Mouse (Mus musculus) lung, postnatal 10 days (tissue): ENCODE results near the gene Dnajb2.

Source experiments
- DNase-seq: peaks from one replicate; pipeline ENCODE4 v3.0.0; 2021

Dnajb2 gene

GRCm38 (mm10) chr1:75253029-75253428 lies 16.8 kb downstream of the Dnajb2 start:
- DNase-seq, result no peak

GRCm38 (mm10) chr1:75253849-75254624 lies 17.8 kb downstream of the Dnajb2 start:
- peak; percentile 88 for DNase-seq

GRCm38 (mm10) chr1:75254625-75255013 lies 18.4 kb downstream of the Dnajb2 start:
- DNase-seq, result no peak

- DNase-seq, result no peak
Observed at GRCm38 (mm10) chr1:75255516-75256046, 19.4 kb downstream of the Dnajb2 start.

- no peak for DNase-seq
Observed at GRCm38 (mm10) chr1:75261278-75261677, 25.1 kb downstream of the Dnajb2 start.

GRCm38 (mm10) chr1:75262969-75263951 lies 27.1 kb downstream of the Dnajb2 start:
- DNase-seq, result peak; percentile 79

- no peak for DNase-seq
Observed at GRCm38 (mm10) chr1:75264091-75264880, 28.1 kb downstream of the Dnajb2 start, which contains the start of gene Ptprn. Ptprn (minus strand) TSS chr1:75264502.

- peak; percentile 63 for DNase-seq
Observed at GRCm38 (mm10) chr1:75277195-75278188, 41.3 kb downstream of the Dnajb2 start.

- DNase-seq, result no peak
Observed at GRCm38 (mm10) chr1:75278228-75278627, 42.0 kb downstream of the Dnajb2 start, which contains the start of gene Resp18. Resp18 (minus strand) TSS chr1:75278415.

GRCm38 (mm10) chr1:75283017-75283416 lies 46.8 kb downstream of the Dnajb2 start:
- DNase-seq, result no peak

- DNase-seq, result no peak
Observed at GRCm38 (mm10) chr1:75284911-75285310, 48.7 kb downstream of the Dnajb2 start.

- DNase-seq, result peak; percentile 22
Observed at GRCm38 (mm10) chr1:75289376-75289775, 53.2 kb downstream of the Dnajb2 start.

- DNase-seq, result no peak
Observed at GRCm38 (mm10) chr1:75289888-75290431, 53.8 kb downstream of the Dnajb2 start.

GRCm38 (mm10) chr1:75290582-75290981 lies 54.4 kb downstream of the Dnajb2 start:
- peak; percentile 36 for DNase-seq

GRCm38 (mm10) chr1:75291321-75291720 lies 55.1 kb downstream of the Dnajb2 start:
- no peak for DNase-seq

- no peak for DNase-seq
Observed at GRCm38 (mm10) chr1:75292476-75293330, 56.5 kb downstream of the Dnajb2 start.

- no peak for DNase-seq
Observed at GRCm38 (mm10) chr1:75293331-75293701, 57.1 kb downstream of the Dnajb2 start.

- no peak for DNase-seq
Observed at GRCm38 (mm10) chr1:75294294-75294693, 58.1 kb downstream of the Dnajb2 start.
